Mouse (Mus musculus) megakaryocyte, adult 5-6 weeks (primary cell): ENCODE data around the gene Gm5089. TPM values are rescaled to one million over a fixed set of nuclear protein-coding genes. Genes with fewer than 3 reads are reported as not detected.

Experiments used
- ATAC-seq: 2 replicates; pipeline ENCODE4 v1.8.0; 2016; ENCODE audit warnings: mild to moderate bottlenecking, inconsistent platforms; ENCODE audit not compliant: poor library complexity, severe bottlenecking
- total RNA-seq, 2 experiments: library from RNA; stranded (forward) in 1 of 2; stranded (reverse) in 1 of 2; fragments of 153-499, 151-499 nt in 1 of 2; fragments of 221-1000, 200-1000 nt in 1 of 2; gene quantifications; 2 replicates each; pipeline versions ENCODE4 v1.2.3 to v1.2.4; 2015 to 2017

The Gm5089 gene
- total RNA-seq, 2 experiments from 2014 or later = not detected

GRCm38 (mm10) chr14:122434039-122434438 is 16.9 kb downstream of the Gm5089 start:
- ATAC-seq = no peak

- ATAC-seq = no peak
Observed at GRCm38 (mm10) chr14:122432558-122432957, 18.4 kb downstream of the Gm5089 start.

- ATAC-seq = no peak
Observed at GRCm38 (mm10) chr14:122427654-122428053, 23.3 kb downstream of the Gm5089 start.

GRCm38 (mm10) chr14:122427204-122427560 is 23.7 kb downstream of the Gm5089 start:
- ATAC-seq = no peak

- no peak for ATAC-seq
Observed at GRCm38 (mm10) chr14:122426529-122427203, 24.2 kb downstream of the Gm5089 start.

- no peak for ATAC-seq
Observed at GRCm38 (mm10) chr14:122424441-122424840, 26.5 kb downstream of the Gm5089 start.

- ATAC-seq = no peak
Observed at GRCm38 (mm10) chr14:122416166-122416771, 34.6 kb downstream of the Gm5089 start.

- ATAC-seq = no peak
Observed at GRCm38 (mm10) chr14:122414786-122415185, 36.1 kb downstream of the Gm5089 start.

- no peak for ATAC-seq
Observed at GRCm38 (mm10) chr14:122413542-122413928, 37.4 kb downstream of the Gm5089 start.

GRCm38 (mm10) chr14:122412841-122413541 is 37.9 kb downstream of the Gm5089 start:
- no peak for ATAC-seq

- ATAC-seq = no peak
Observed at GRCm38 (mm10) chr14:122406541-122407219, 44.2 kb downstream of the Gm5089 start.

GRCm38 (mm10) chr14:122405897-122406540 is 44.9 kb downstream of the Gm5089 start:
- ATAC-seq = no peak

GRCm38 (mm10) chr14:122405236-122405635 is 45.7 kb downstream of the Gm5089 start:
- no peak for ATAC-seq

- no peak for ATAC-seq
Observed at GRCm38 (mm10) chr14:122404596-122405154, 46.2 kb downstream of the Gm5089 start.

GRCm38 (mm10) chr14:122403422-122403940 is 47.4 kb downstream of the Gm5089 start:
- ATAC-seq = no peak

GRCm38 (mm10) chr14:122402716-122403258 is 48.1 kb downstream of the Gm5089 start:
- ATAC-seq = no peak

GRCm38 (mm10) chr14:122401886-122402285 is 49.0 kb downstream of the Gm5089 start:
- ATAC-seq = no peak

- no peak for ATAC-seq
Observed at GRCm38 (mm10) chr14:122399906-122400305, 51.0 kb downstream of the Gm5089 start.

GRCm38 (mm10) chr14:122398676-122399075 is 52.2 kb downstream of the Gm5089 start:
- ATAC-seq = no peak

GRCm38 (mm10) chr14:122393119-122393518 is 57.8 kb downstream of the Gm5089 start:
- ATAC-seq = no peak
